Mouse (Mus musculus) CD4-positive, CD25-positive, alpha-beta regulatory T cell, adult 4 months (primary cell): ENCODE results near the gene Entr1. TPM values are rescaled to one million over a fixed set of nuclear protein-coding genes. Genes with fewer than 3 reads are reported as not detected.

Experiments used
- ATAC-seq: one replicate; pipeline ENCODE4 v1.8.0; 2017
- polyA plus RNA-seq, 2 experiments: library from polyadenylated mRNA; unstranded; fragments of 100-300 nt; shearing (Covaris generic); gene quantifications; one replicate each; pipeline ENCODE4 v1.2.1; 2017

Entr1 gene
- polyA plus RNA-seq, result 10 to 100 TPM; 38.2 to 38.9 TPM

DNA sequence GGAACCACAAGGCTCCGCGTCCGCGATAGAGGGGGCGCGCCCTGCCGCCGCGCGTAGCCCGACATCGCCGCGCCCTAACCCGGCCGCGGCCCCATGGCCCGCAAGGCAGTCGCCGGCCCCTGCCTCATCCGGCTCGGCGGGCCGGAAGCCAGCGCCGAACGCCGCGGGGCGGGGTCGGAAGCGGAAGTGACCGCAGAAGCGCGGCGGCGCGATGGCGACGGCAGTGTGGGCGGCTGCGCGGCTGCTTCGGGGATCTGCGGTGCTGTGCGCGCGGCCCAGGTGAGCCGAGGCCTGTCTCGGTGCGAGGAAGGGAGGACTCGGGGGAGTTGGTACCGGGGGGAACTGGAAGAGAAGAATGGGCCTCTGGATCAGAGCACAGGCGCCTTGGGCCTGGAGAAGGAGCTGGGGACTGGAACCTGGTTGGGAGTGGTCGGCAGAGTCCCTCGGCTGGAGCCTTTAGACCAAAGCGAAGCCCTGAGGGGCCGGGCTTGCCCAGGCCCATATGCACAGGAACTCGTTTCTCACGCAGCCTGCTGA lies at the start of gene Entr1, which contains the start of gene Pmpca:
Gene Entr1 (minus strand): TSS at position 163 of the 537 bp plus-strand sequence.
Gene Pmpca (plus strand): TSS at position 186 of the 537 bp plus-strand sequence.
- peak; percentile 98 for ATAC-seq

DNA sequence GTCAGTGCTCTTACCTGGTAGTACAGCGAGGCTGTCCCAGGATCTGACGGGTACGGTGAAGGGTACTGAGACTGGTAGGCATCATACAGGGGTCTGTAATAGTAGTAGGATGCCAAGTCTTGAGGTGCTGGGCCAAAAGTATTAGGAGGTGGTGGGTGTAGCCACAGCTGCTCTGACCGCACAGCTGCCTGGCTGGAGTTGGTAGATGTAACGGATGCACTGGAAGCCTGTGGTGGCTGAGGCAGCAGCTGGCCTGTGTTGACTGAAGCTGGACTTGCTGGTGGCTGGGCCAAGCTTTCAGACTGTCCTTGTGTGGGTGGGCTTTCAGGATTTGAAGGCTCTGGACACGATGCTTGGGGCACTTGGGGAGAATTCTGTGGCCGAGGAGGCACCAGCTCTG lies 49.3 kb upstream of the Entr1 start:
- ATAC-seq, result no peak

DNA sequence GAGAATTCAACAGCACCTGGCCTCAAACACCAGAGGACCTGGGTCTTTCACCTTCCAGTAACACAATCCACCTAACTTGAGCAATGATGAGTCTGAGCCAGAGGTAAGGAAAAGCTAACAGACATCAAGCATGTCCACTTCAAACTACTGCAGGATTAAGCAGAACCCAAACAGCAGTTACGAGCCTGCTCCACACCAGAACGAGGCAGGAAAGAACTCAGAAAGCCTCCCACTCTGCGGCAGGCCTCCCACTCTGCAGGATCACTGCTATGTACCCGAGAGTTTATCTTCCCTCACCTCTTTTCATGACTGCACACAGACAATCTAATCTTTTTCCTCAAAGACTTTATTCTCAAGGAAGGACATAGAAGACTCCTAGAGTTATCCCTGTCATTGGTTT lies 48.1 kb upstream of the Entr1 start:
- no peak for ATAC-seq

DNA sequence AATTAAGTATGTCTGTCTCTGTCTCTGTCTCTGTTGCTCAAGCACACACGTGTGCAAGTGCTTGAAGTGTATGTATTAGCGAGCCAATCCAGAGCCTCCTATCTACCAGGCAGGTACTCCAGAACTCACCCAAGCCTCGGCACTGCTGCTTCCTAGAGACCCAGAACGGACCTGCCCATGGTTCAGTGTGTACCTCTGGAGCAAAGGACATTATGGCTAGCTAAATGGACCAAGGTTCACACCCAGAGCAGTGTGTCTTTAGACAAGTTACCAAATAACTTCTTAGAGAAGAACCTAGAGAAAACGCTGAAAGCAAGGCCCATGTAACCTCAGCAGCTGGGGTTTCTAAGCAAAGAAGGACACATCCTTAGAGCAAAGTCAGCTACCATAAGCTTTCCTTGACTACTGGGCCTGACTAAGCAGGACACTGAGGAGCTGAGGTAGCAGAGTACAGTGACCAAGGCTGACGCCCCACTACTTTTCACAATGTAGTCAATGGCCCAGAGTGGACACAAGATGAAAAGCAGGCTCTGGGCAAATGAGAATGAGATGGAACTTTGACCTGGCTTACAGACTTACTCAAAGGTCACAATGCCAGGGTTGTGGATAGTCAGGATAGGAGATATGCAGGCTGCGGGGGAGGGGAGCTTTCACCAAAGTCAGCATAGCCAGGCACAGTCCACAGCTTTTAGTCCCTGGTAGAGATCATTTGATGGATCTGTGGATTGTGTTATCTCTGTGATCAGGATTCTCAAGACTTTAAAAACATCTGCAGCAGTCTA lies 45.9 kb upstream of the Entr1 start:
- ATAC-seq, result no peak

DNA sequence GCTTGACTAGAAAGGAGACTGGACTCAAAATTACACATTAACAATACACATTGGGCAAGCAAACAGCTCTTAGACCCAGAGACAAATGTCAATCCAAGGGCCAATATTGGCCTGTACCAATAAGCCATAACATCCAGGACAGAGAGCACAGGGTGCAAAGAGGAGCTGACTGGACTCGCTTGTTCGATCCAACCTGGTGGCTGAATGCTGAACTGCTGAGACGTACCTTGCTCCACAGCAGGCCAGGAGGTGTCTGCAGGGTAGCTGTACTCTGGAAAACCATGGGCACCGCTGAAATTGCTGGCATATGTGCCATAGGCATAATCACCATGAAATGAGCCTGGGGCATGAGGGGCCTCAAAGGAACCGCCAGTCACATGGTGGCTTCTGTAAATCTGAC lies 40.7 kb upstream of the Entr1 start:
- no peak for ATAC-seq

DNA sequence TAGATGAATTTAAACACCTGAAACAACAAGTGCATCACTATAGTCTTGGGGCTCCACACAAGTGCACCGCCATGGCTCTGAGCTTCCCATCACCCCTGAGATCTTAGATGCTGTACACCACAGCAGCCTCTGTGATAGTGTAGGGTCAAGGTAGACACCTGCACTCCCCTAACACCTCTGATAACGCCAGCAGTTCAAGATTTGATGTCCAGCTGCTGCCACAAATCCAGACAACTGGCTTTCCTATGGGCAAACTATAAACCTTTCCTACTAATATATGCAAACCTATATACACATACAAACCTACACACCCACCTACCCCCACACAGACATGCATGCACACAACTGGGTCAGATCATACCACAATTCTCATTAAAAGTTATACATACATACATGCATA lies 35.4 kb upstream of the Entr1 start:
- no peak for ATAC-seq

DNA sequence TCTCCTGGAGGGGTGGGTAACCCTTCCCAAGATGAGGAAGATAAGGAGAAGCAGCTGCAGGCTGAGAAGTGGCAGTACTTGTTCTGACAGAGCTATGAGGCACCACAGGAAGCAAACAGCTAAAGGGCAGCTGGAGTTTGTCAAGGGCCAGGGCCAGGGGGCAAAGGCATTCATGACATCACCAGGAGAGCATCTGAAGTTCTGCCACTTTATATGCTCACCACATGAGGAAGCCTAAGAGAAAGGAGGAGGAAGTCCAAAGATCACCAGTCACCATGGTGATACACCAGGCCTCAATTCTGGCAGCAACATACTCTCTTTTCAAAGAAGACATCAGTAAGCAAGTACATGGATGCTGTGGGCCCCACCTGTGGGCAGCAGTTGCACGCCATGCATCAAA lies 34.0 kb upstream of the Entr1 start:
- no peak for ATAC-seq

DNA sequence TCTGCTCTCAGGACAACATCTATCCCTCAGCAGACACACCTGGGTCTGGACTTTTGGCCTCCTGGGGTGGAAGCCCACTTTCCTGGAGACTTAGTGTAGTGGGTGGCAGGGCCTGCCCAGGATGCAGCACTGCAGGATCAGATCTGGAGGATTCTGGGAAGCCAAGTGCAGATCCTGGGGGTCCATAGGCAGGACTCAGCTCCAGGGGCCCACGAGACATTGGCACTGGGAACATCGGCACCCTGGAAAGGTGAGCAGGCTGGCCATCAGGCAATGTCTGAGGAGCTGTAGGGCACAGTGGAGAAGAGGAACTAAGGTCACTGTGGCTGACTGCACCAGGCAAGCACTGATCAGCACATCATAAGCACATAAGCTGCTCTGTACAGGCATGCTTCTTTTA lies 32.9 kb upstream of the Entr1 start:
- no peak for ATAC-seq

DNA sequence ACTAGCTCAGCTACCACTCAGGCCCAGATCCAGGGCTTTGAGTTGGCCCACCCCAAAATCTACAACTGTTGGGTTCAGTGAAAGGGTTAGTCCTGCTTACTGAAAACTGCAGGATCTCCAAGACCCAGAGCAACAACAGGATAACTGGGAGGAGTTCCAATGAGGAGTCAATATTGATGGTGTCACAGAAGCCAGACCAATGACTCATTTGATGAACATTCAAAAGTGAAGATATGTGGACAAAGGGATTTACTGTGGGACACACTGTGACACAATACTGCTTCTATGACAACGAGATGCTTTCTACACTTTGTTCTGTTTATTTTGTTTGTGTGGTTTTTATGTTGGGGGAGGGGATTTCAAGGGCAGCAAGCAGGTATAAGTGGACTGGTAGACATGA lies 29.0 kb upstream of the Entr1 start:
- ATAC-seq, result no peak

DNA sequence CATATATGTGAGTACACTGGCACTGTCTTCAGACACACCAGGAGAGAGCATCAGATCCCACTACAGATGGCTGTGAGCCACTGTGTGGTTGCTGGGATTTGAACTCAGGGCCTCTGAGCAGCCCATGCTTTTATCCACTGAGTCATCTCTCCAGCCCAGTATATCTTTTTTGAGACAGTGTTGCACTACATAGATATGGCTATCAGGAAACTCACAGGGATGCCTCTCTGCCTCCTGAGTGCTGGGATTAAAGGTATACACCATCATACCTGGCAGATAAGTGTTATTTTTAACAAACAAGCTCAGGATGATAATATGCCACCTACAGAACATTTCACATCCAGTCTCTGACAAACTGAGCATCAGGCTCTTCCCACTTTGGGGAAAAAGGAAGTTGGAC lies 27.9 kb upstream of the Entr1 start:
- ATAC-seq, result no peak

DNA sequence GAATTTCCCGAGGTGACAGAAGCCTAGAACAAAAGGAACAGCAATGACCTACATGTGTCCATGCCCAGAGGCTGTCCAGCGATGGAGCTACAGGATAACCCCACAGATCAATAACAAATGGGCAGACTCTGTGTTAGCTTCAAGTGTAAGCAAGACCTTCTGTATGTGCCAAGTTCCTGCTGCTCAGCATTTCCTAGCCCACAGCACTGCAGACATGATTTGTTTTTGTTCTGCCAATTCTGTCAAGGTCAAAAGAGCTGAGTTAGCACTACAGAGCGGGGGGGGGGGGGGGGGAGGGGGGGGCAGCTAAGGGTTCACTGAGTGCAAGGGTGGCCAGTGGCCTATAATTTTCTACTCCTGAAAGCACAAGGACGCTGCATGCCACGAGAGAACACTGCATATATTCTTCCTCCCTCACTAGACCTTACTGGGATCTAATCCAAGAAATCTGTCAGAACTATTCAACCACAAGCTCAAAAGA lies 21.9 kb upstream of the Entr1 start:
- no peak for ATAC-seq

DNA sequence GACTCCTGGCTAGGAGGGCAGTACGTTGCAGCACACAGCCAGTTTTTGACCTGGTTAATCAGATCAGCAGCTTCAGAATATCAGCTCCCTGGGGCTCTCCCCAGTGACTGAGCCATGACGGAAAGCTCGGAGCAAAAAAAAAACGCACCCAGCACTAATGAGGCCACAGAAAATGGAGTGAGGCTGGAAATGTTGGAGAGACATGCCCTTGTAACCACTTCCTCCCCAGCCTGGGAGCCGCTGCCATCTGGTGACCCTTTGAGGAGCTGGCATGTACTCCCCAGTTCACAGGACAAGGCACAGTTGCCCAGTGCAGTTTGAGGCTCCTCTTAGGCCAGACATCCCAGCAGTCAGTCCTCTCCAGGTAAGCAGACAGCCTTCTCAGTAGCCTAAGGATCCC lies 21.0 kb upstream of the Entr1 start:
- no peak for ATAC-seq

DNA sequence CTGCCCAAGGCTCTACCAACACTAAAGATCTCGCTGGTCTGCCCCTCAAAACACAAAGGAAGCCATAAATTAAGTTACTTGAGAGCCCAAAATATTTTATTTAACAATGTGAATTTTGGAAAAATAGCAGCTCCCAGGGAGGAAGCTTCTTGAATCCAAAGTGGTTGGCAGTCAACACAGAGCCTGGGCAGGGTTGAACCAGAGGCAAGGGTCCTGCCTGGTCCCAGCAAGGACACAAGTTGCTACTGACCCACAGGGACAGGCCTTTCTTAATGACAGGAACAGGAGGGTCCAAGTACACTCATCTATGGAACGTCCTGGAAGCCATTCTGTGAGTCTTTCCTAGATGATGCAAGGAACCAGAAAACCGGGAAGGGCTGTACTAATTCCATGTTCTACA lies 20.2 kb upstream of the Entr1 start:
- ATAC-seq, result no peak

DNA sequence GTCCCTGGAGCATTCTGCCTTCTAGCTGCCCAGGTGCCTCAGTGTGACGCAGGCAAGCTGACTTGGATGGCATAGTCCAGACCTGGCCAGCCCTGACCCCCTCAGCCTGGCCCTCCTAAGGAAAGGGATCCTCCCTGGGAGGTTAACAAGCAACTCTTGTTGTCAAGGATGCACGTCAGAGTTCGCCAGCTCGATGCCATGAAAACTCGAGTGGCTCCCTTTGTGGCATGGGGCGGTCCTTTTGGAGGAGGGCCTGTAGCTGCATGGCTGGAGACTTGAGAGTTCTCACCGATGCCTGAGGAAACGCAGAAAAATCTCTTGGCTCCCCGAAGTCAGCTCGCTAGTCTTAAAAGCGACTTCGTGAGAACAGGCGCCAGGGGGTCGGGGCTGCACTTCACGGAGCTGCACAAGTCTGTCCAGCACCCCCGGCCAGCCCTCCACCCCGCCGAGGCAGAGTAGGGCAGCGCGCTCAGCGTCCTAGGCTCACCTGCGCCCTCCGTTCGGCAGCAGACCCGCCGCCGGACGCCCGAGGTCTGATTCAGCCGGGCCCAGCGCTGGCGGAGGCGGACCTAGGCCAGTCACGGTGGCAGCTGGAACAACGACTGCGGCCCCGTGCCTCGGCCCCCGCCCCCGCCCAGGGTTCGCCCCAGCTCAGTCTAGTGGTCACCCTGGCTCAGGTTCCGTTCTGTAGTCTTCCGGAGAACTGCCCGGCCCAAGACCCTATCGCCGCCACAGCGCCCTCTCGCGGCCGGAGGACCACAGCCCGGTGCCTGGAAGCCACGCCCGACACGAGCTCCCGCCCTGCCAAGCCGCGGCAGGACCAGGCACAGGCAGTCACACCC lies 19.6 kb upstream of the Entr1 start, which contains the start of gene Inpp5e:
Gene Inpp5e (minus strand): TSS at position 689 of the 842 bp plus-strand sequence.
- ATAC-seq, result peak; percentile 93

DNA sequence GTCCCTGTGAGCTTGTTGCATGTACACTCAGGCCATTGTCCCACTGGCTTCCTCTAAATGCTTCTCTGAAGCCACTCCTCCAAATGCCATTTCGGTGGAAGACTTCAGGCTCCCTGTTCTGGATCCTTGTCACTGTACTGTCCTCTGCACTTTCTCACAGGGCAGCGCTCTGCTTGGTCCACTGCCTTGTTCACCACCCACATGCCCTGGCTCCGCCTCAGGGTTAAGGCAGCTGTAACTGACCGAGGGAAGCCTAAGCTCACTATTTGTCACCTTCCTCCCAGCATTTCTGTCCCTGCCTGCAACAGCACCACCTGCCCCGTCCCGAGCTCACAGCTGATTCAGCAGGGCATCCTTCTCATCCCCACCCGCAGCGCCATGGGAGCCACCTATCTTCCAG lies 14.2 kb upstream of the Entr1 start:
- ATAC-seq, result no peak

DNA sequence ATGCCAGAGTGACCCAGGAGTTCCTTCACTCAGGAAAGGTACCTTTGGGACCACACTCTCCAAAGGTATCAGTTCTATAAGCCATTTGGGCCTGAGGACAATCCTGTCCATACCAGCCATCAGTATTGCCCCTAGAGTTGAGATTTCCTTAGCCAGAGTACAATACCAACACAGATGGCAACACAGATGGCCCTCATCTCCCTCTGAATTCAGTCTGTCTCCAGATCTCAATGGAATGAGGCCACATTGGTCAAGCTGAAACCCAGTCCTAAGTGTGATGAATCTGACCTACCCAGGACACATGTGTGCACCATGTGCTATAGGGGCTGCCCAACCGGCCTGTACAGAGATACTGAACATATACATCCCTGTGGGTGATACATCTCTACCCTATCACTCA lies 13.1 kb upstream of the Entr1 start:
- ATAC-seq, result no peak

DNA sequence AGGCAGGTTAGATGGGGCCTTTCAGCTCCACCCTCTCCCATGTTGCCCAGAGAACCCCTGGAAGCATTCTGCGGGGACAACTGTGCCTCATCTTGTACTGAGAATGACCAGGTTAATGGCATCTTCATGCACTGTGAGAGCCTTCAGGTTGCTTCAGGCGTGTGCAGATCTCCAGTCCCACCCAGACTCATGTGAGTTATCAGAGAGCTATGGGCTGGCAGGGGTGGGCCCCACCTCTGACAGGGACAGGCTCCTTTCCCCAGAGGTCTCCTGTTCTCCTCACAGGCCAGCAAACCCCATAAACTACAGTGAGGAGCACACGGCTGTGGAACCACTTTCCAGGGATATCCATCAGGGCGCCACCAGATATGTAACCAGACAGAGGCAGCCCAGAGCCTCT lies 11.9 kb upstream of the Entr1 start:
- ATAC-seq, result no peak

DNA sequence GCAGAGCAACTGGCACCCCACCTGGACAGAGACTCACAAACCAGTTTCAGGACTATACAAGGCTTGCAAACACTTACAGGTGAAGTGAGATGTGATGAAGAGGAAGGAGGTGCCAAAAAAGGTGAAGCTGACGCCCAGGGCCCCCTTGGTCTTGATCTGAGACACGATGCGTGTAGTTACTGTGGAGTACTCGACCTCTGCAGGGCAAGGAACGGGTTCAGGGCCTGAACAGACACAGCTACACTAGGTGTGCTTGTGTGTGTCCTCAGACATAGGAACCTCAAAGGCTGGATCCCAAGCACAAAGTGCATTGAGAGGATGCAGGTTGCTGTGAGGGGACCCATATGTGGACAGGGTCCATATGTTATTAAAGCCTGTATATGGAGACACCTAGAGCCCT lies 11.2 kb upstream of the Entr1 start:
- ATAC-seq, result no peak

DNA sequence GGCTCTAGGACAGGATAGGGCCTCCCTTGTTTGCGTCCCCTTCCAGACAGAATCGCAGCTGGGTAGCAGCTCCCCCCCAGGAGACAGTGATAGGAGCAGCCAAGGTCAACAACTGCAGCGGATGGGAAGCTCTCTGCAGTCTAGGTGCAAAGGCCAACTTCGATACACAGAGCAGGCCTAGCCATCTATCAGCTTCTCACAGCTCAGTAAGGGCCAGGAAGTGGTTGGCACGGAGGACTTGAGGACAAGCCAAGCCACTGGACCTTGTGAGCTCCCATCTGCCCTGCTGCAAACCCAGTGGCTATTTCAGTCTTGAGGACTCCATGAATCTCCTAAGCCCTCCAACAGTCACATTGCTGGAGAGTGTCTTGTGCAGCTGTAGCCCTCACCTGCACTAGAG lies 10.5 kb upstream of the Entr1 start:
- ATAC-seq, result no peak

DNA sequence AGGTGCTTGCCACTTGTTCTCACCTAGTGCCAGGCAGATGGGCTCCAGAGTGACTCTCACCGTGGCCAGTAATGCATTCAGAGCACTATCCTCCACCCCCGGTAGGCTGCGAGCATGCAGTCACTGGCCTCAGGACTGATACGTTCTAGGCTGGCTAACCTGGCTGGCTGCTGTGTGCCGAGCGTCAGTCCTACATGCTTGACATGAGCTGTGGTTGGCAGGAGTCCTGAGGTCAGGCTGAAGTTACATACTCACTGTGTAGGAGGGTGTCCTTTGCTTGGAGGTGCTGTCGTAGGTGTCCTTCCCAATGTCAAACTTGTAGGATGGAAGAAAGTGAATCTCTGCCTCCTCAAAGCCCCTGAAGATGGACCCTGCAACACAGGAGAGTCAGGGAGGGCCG lies 9.9 kb upstream of the Entr1 start:
- ATAC-seq, result no peak

DNA sequence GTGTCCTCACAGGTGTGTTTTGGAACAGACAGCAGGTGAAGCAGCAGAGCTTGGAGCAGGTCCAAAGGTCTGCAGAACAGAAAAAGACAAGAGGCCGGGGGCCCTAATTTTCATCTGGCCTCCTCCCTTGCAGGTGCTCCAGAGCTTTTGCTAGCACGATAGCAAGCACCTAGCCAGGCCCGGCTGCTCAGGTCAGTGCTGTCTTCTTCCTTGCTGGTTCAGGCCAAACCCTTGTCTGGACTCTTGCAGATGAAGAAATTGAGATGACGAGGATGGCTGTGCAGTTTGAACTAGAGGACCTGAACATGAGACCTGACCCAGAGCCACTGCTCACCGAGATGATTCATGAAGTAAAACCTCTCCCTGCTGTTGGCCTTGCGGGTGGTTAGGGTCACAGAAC lies 2.5 kb upstream of the Entr1 start:
- ATAC-seq, result no peak

DNA sequence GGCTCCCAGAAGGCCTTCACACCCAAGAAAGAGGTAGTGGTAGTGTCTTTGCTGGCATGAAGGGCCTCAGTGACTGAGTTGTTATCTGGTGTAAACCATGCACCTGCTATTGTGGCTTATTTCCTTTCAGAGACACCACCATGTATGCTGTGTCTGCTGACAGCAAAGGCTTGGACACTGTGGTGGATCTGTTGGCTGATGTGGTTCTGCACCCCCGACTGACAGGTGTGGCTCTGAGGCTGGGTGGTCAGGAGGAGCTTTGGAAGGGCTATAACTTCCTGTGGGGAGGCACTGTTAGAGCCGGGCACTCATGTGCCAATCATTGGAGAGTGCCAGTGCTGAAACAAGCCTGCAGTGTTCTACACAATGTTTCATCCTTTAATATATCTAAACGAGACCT lies 1.8 kb upstream of the Entr1 start:
- ATAC-seq, result no peak

DNA sequence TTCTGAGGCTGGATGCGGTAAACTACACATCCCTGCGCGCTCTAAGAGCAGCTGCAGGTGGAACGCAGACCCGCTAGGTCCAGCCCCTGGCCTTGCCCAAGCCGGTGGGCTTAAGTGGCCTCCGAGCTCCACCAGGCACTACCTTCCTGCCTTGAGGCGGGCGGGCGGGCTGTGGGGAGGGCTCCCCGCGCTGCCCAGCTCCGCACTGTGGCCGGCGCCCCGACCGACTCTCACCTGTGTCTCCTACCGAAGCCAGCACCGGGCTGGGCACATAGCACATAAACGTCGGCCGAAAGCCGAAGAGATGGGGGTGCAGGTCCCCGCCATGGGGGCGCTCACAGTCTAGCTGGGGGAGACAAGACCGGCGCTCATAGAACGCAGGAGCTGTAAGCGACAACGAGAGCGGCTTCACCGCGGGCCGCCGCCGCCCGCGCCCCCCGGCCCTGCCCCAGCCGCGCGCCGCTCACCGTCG lies 398 bp downstream of the Entr1 start:
- no peak for ATAC-seq
